Mouse (Mus musculus): ENCODE data around the gene AC153137.1.

DNA sequence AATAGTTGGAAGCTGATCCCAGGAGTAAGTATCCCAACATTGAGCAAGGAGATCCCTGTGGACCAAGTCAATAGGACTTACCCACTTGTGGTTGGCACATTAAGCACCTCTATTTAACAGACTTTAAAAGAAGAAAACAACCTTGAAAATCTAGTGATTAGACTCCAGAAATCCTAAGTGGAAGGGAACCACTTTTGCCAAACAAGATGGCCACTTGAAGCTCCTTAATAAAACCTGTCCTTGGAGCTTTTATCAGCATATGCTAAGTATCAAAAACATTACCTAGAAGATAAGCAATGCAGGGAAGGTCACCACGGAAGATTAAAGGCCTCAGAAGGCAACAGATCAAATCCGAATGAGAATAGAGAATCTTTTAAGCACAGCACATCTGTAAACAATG, 26.0 kb downstream of the AC153137.1 start:
- no peak for TF ChIP-seq CTCF (IDR thresholded peaks at IDR 0.05; ENCODE audit: borderline replicate concordance, insufficient read depth, low read length)
- no peak for TF ChIP-seq POLR2A (IDR thresholded peaks at IDR 0.05; ENCODE audit: low read depth, low read length)
